Mouse (Mus musculus): ENCODE measurements around the gene Pkp1. TPM values are rescaled to one million over a fixed set of nuclear protein-coding genes. Genes with fewer than 3 reads are reported as not detected.

Gene Pkp1
- polyA plus RNA-seq, 1 experiment from 2014 or later, result 0.19 TPM

GRCm38 (mm10) chr1:135852044-135852756, 66.8 kb downstream of the Pkp1 start:
- no peak overlapping the region for H3K4me3 ChIP-seq
- no peak overlapping the region for H3K27ac ChIP-seq (replicated peaks)
- H3K9ac ChIP-seq, result no peak overlapping the region
- 34% methylated on average over 13 of the region's 13 CpGs for WGBS
- no peak overlapping the region for H3K4me2 ChIP-seq
- peak; percentile 20; the same call in 1 of the 2 replicates for ATAC-seq (ENCODE audit: low FRiP score, low read depth)
- no peaks in the 10 kb centered on the region for H3K9me3 ChIP-seq
- no peaks in the 10 kb centered on the region for H3K27me3 ChIP-seq
- peaks cover 15% of the 10 kb centered on the region for H3K4me1 ChIP-seq (replicated peaks)
- no peaks in the 10 kb centered on the region for H3K36me3 ChIP-seq

- no peak overlapping the region for H3K4me3 ChIP-seq
- no peak for ATAC-seq (ENCODE audit: low FRiP score, low read depth)
- H3K4me1 ChIP-seq (replicated peaks), result peaks cover 15% of the 10 kb centered on the region
- H3K4me2 ChIP-seq, result no peak overlapping the region
- no peaks in the 10 kb centered on the region for H3K36me3 ChIP-seq
- WGBS, result 72% methylated on average over 12 of the region's 12 CpGs
- no peak overlapping the region for H3K9ac ChIP-seq
- H3K27ac ChIP-seq (replicated peaks), result no peak overlapping the region
- H3K9me3 ChIP-seq, result no peaks in the 10 kb centered on the region
- H3K27me3 ChIP-seq, result no peaks in the 10 kb centered on the region
Measured at GRCm38 (mm10) chr1:135850722-135851512, 68.1 kb downstream of the Pkp1 start.

GRCm38 (mm10) chr1:135847611-135848351, 71.2 kb downstream of the Pkp1 start:
- H3K4me3 ChIP-seq, result no peak overlapping the region
- H3K4me1 ChIP-seq (replicated peaks), result peaks cover 12% of the 10 kb centered on the region
- no peak overlapping the region for H3K9ac ChIP-seq
- H3K27ac ChIP-seq (replicated peaks), result no peak overlapping the region
- no peaks in the 10 kb centered on the region for H3K36me3 ChIP-seq
- no peaks in the 10 kb centered on the region for H3K27me3 ChIP-seq
- H3K9me3 ChIP-seq, result no peaks in the 10 kb centered on the region
- H3K4me2 ChIP-seq, result no peak overlapping the region
- ATAC-seq (ENCODE audit: low FRiP score, low read depth), result no peak
- 81% methylated on average over 17 of the region's 17 CpGs for WGBS

GRCm38 (mm10) chr1:135847139-135847562, 71.9 kb downstream of the Pkp1 start:
- no peak for ATAC-seq (ENCODE audit: low FRiP score, low read depth)
- H3K27me3 ChIP-seq, result no peaks in the 10 kb centered on the region
- no peak overlapping the region for H3K9ac ChIP-seq
- H3K4me1 ChIP-seq (replicated peaks), result peaks cover 6% of the 10 kb centered on the region
- no peaks in the 10 kb centered on the region for H3K36me3 ChIP-seq
- no peaks in the 10 kb centered on the region for H3K9me3 ChIP-seq
- H3K4me2 ChIP-seq, result no peak overlapping the region
- WGBS, result 29% methylated on average over 6 of the region's 6 CpGs
- H3K27ac ChIP-seq (replicated peaks), result no peak overlapping the region
- H3K4me3 ChIP-seq, result no peak overlapping the region

GRCm38 (mm10) chr1:135846632-135847031, 72.4 kb downstream of the Pkp1 start:
- no peak overlapping the region for H3K4me3 ChIP-seq

GRCm38 (mm10) chr1:135844481-135844880, 74.5 kb downstream of the Pkp1 start:
- no peak for ATAC-seq (ENCODE audit: low FRiP score, low read depth)

More at GRCm38 (mm10) chr1:135846632-135847031, 72.4 kb downstream of the Pkp1 start:
- Histone ChIP-seq H3K27ac (replicated peaks) (no peak overlapping the region), H3K36me3 (no peaks in the 10 kb centered on the region), H3K4me1 (replicated peaks) (peaks cover under 1% of the 10 kb centered on the region; the same call in 1 of the 2 replicates), H3K9ac (no peak overlapping the region), H3K4me2 (no peak overlapping the region), H3K27me3 (no peaks in the 10 kb centered on the region), H3K9me3 (no peaks in the 10 kb centered on the region)
- ATAC-seq (ENCODE audit: low FRiP score, low read depth), result no peak
- WGBS, result 80% methylated on average over 5 of the region's 5 CpGs

GRCm38 (mm10) chr1:135843519-135844262, 75.3 kb downstream of the Pkp1 start:
- Histone ChIP-seq H3K4me3 (no peak overlapping the region), H3K9me3 (no peaks in the 10 kb centered on the region), H3K36me3 (no peaks in the 10 kb centered on the region), H3K4me2 (no peak overlapping the region), H3K9ac (no peak overlapping the region), H3K4me1 (replicated peaks) (no peaks in the 10 kb centered on the region), H3K27ac (replicated peaks) (no peak overlapping the region), H3K27me3 (no peaks in the 10 kb centered on the region)
- WGBS, result 90% methylated on average over 10 of the region's 10 CpGs
- ATAC-seq (ENCODE audit: low FRiP score, low read depth), result no peak

More at GRCm38 (mm10) chr1:135844481-135844880, 74.5 kb downstream of the Pkp1 start:
- Histone ChIP-seq H3K27me3 (no peaks in the 10 kb centered on the region), H3K9me3 (no peaks in the 10 kb centered on the region), H3K4me1 (replicated peaks) (no peaks in the 10 kb centered on the region), H3K36me3 (no peaks in the 10 kb centered on the region), H3K9ac (no peak overlapping the region), H3K27ac (replicated peaks) (no peak overlapping the region), H3K4me2 (no peak overlapping the region), H3K4me3 (no peak overlapping the region)
- WGBS, result 84% methylated on average over 6 of the region's 6 CpGs

GRCm38 (mm10) chr1:135840675-135841395, 78.2 kb downstream of the Pkp1 start:
- H3K27ac ChIP-seq (replicated peaks), result no peak overlapping the region
- 77% methylated on average over 15 of the region's 15 CpGs for WGBS
- no peaks in the 10 kb centered on the region for H3K36me3 ChIP-seq
- H3K4me1 ChIP-seq (replicated peaks), result no peaks in the 10 kb centered on the region
- no peak for ATAC-seq (ENCODE audit: low FRiP score, low read depth)
- H3K27me3 ChIP-seq, result no peaks in the 10 kb centered on the region
- no peak overlapping the region for H3K9ac ChIP-seq
- no peak overlapping the region for H3K4me2 ChIP-seq
- no peaks in the 10 kb centered on the region for H3K9me3 ChIP-seq
- H3K4me3 ChIP-seq, result no peak overlapping the region

GRCm38 (mm10) chr1:135839065-135839464, 79.9 kb downstream of the Pkp1 start:
- Histone ChIP-seq H3K4me1 (replicated peaks) (no peaks in the 10 kb centered on the region), H3K9me3 (no peaks in the 10 kb centered on the region), H3K9ac (no peak overlapping the region), H3K36me3 (no peaks in the 10 kb centered on the region), H3K27ac (replicated peaks) (no peak overlapping the region), H3K4me3 (no peak overlapping the region), H3K27me3 (no peaks in the 10 kb centered on the region), H3K4me2 (no peak overlapping the region)
- ATAC-seq (ENCODE audit: low FRiP score, low read depth), result no peak
- WGBS, result 89% methylated on average over 6 of the region's 6 CpGs

- Histone ChIP-seq H3K9ac (no peak overlapping the region), H3K4me3 (no peak overlapping the region), H3K4me2 (no peak overlapping the region), H3K4me1 (replicated peaks) (no peaks in the 10 kb centered on the region), H3K36me3 (no peaks in the 10 kb centered on the region), H3K27me3 (no peaks in the 10 kb centered on the region), H3K27ac (replicated peaks) (no peak overlapping the region), H3K9me3 (no peaks in the 10 kb centered on the region)
- 65% methylated on average over 4 of the region's 4 CpGs for WGBS
- ATAC-seq (ENCODE audit: low FRiP score, low read depth), result no peak
Measured at GRCm38 (mm10) chr1:135838626-135839025, 80.4 kb downstream of the Pkp1 start.
